In genomic region chr14:103098213-103098586, GRCm38 (mm10) we compare ENCODE assay signal across 8 mouse cellular contexts. TPM values are rescaled to one million over a fixed set of nuclear protein-coding genes. Genes with fewer than 3 reads are reported as not detected.
DNase-seq lines count a peak whose midpoint lies in the region; ATAC-seq and TF ChIP-seq lines count a peak whose summit lies in the region.

No protein-coding gene starts in this region.

- no peak for ATAC-seq in lung, embryonic 14.5 days (ENCODE audit: insufficient read depth)
- no peak for ATAC-seq in embryonic facial prominence, embryonic 13.5 days (ENCODE audit: insufficient number of reproducible peaks, insufficient read depth, low FRiP score, low TSS enrichment, low read depth)

- under 1% methylated on average over 2 of the region's 2 CpGs for WGBS in lung, embryonic 14.5 days
- 4% methylated on average over 2 of the region's 2 CpGs for WGBS in embryonic facial prominence, embryonic 13.5 days
- 5% methylated on average over 2 of the region's 2 CpGs for WGBS in limb, embryonic 10.5 days
- 2% methylated on average over 2 of the region's 2 CpGs for WGBS in olfactory bulb, adult 2 months

- 0 out of 2 replicates have a peak, but pooled peaks cover 3% of the 10 kb centered on the region for H3K4me1 ChIP-seq in lung, embryonic 14.5 days (ENCODE audit: insufficient read depth)
- peaks cover 15% of the 10 kb centered on the region for H3K4me1 ChIP-seq in embryonic facial prominence, embryonic 13.5 days
- H3K4me1 ChIP-seq in limb, embryonic 10.5 days: peaks cover 14% of the 10 kb centered on the region
- peaks cover 5% of the 10 kb centered on the region for H3K4me1 ChIP-seq in olfactory bulb, adult 2 months (ENCODE audit: control insufficient read depth, insufficient read depth, low read length)

- H3K4me2 ChIP-seq in lung, embryonic 14.5 days: peak overlapping the region; percentile 61
- H3K4me2 ChIP-seq in embryonic facial prominence, embryonic 13.5 days: peak overlapping the region; percentile 71

- H3K9me3 ChIP-seq in lung, embryonic 14.5 days (ENCODE audit: low read depth, low read length): no peaks in the 10 kb centered on the region
- H3K9me3 ChIP-seq in embryonic facial prominence, embryonic 13.5 days: no peaks in the 10 kb centered on the region
- H3K9me3 ChIP-seq in limb, embryonic 10.5 days (replicated peaks): no peaks in the 10 kb centered on the region

- TF ChIP-seq CTCF in lung, embryonic 14.5 days (IDR thresholded peaks at IDR 0.05; ENCODE audit: low read depth): no peak
- no peak for TF ChIP-seq CTCF in olfactory bulb, adult 2 months (IDR thresholded peaks at IDR 0.05; ENCODE audit: insufficient read depth, low read depth, low read length)

- peak overlapping the region; percentile 99 for H3K9ac ChIP-seq in lung, embryonic 14.5 days
- peak overlapping the region; percentile 98 for H3K9ac ChIP-seq in embryonic facial prominence, embryonic 13.5 days

- DNase-seq in lung, embryonic 14.5 days: peak; percentile 15
- DNase-seq in lung, postnatal 25 days (ENCODE audit: low spot score): no peak
- DNase-seq in limb, embryonic 10.5 days (ENCODE audit: low spot score): no peak
- no peak for DNase-seq in left cerebral cortex, adult 9 months (ENCODE audit: low spot score in 2 of 2)
- no peak for DNase-seq in frontal cortex, postnatal 14 days (ENCODE audit: low spot score in 2 of 2)
- no peak for DNase-seq in kidney, adult 9 months

- peak overlapping the region; percentile 78 for H3K4me3 ChIP-seq in lung, embryonic 14.5 days (ENCODE audit: low read depth, low read length)
- H3K4me3 ChIP-seq in embryonic facial prominence, embryonic 13.5 days: peak overlapping the region; percentile 71
- peak overlapping the region; percentile 89 for H3K4me3 ChIP-seq in limb, embryonic 10.5 days
- peak overlapping the region; percentile 90 for H3K4me3 ChIP-seq in olfactory bulb, adult 2 months (ENCODE audit: insufficient read depth, low read depth, low read length)

- H3K27me3 ChIP-seq in lung, embryonic 14.5 days (ENCODE audit: insufficient read depth, low read length): no peaks in the 10 kb centered on the region
- no peaks in the 10 kb centered on the region for H3K27me3 ChIP-seq in embryonic facial prominence, embryonic 13.5 days
- H3K27me3 ChIP-seq in limb, embryonic 10.5 days (ENCODE audit: low read depth, poor library complexity, severe bottlenecking): no peaks in the 10 kb centered on the region

- peaks cover 14% of the 10 kb centered on the region for H3K36me3 ChIP-seq in lung, embryonic 14.5 days (ENCODE audit: insufficient read depth)
- peaks cover 19% of the 10 kb centered on the region for H3K36me3 ChIP-seq in embryonic facial prominence, embryonic 13.5 days
- H3K36me3 ChIP-seq in limb, embryonic 10.5 days: peaks cover 33% of the 10 kb centered on the region

- peak overlapping the region; percentile 99; the same call in 1 of the 2 replicates for H3K27ac ChIP-seq in lung, embryonic 14.5 days (ENCODE audit: low read depth)
- peak overlapping the region; percentile 97; the same call in 1 of the 2 replicates for H3K27ac ChIP-seq in embryonic facial prominence, embryonic 13.5 days
- H3K27ac ChIP-seq in limb, embryonic 10.5 days: peak overlapping the region; percentile 99
- no peak overlapping the region for H3K27ac ChIP-seq in olfactory bulb, adult 2 months (ENCODE audit: insufficient read depth, low read depth, low read length)

- TF ChIP-seq POLR2A in olfactory bulb, adult 2 months (IDR thresholded peaks at IDR 0.05; ENCODE audit: insufficient read depth, low read depth, low read length): no peak

RNA-seq across cellular contexts. Expression of gene Fbxl3, which starts 1.2 kb away (rescaled TPM):
- polyA plus RNA-seq in lung, embryonic 14.5 days (2014; fragmentation: Nextera tagmentation; extraction: Ambion mirVana): 33.5 and 33.7 TPM in 2 replicates
- 25.9 and 28.0 TPM in 2 replicates for polyA plus RNA-seq in embryonic facial prominence, embryonic 13.5 days (2015; fragmentation: Nextera tagmentation; extraction: Ambion mirVana)
- polyA plus RNA-seq in limb, embryonic 10.5 days (2016; fragmentation: Nextera tagmentation; extraction: Ambion mirVana): 11.8 and 16.2 TPM in 2 replicates
- not detected in 2 replicates for polyA plus RNA-seq in olfactory bulb, adult 2 months (2012; ENCODE audit: insufficient read depth, insufficient read length, low replicate concordance, missing spikeins)

RNA-seq across cellular contexts. Expression of gene Cln5, which starts 28.2 kb away (rescaled TPM):
- polyA plus RNA-seq in lung, embryonic 14.5 days (2014; fragmentation: Nextera tagmentation; extraction: Ambion mirVana): 31.2 and 34.4 TPM in 2 replicates
- 28.4 and 29.1 TPM in 2 replicates for polyA plus RNA-seq in embryonic facial prominence, embryonic 13.5 days (2015; fragmentation: Nextera tagmentation; extraction: Ambion mirVana)
- polyA plus RNA-seq in limb, embryonic 10.5 days (2016; fragmentation: Nextera tagmentation; extraction: Ambion mirVana): 22.3 and 26.5 TPM in 2 replicates
- polyA plus RNA-seq in olfactory bulb, adult 2 months (2012; ENCODE audit: insufficient read depth, insufficient read length, low replicate concordance, missing spikeins): not detected in 2 replicates

RNA-seq across cellular contexts. Expression of gene Acod1, which starts 51.4 kb away (rescaled TPM):
- polyA plus RNA-seq in lung, embryonic 14.5 days (2014; fragmentation: Nextera tagmentation; extraction: Ambion mirVana): not detected in 2 replicates
- polyA plus RNA-seq in embryonic facial prominence, embryonic 13.5 days (2015; fragmentation: Nextera tagmentation; extraction: Ambion mirVana): not detected in 2 replicates
- polyA plus RNA-seq in limb, embryonic 10.5 days (2016; fragmentation: Nextera tagmentation; extraction: Ambion mirVana): not detected in 2 replicates
- polyA plus RNA-seq in olfactory bulb, adult 2 months (2012; ENCODE audit: insufficient read depth, insufficient read length, low replicate concordance, missing spikeins): not detected in 2 replicates

Comparison
In these comparisons a context has a peak if more than half of its experiments do, and no peak if none do; other contexts are left out.
1. RNA of gene Cln5, which starts 28.2 kb away (polyA plus RNA-seq): 31.2 to 34.4 TPM in lung, embryonic 14.5 days, 28.4 to 29.1 TPM in embryonic facial prominence, embryonic 13.5 days and 22.3 to 26.5 TPM in limb, embryonic 10.5 days; not detected in olfactory bulb, adult 2 months; every median in the first group is over 10 times any median in the second.
2. Peak in every context shown above with its lines, with median percentiles within 50 percentile points of each other: H3K4me3 ChIP-seq.